Comparison of ENCODE assay signal across 8 mouse cellular contexts in genomic region chr5:129909147-129909546, GRCm38 (mm10). TPM values are rescaled to one million over a fixed set of nuclear protein-coding genes. Genes with fewer than 3 reads are reported as not detected.
DNase-seq lines count a peak whose midpoint lies in the region; ATAC-seq lines count a peak whose summit lies in the region.

No protein-coding gene starts in this region.

- no peak for DNase-seq in heart, adult 18-20 months
- no peak for DNase-seq in midbrain, embryonic 11.5 days (ENCODE audit: low spot score, missing footprints)
- no peak for DNase-seq in spleen, adult 12 weeks (ENCODE audit: low spot score)
- no peak for DNase-seq in thymus, adult 18-20 months
- DNase-seq in left cerebral cortex, postnatal 25 days (ENCODE audit: low spot score in 2 of 2), result no peak

- H3K9me3 ChIP-seq in heart, embryonic 15.5 days (replicated peaks), result no peaks in the 10 kb centered on the region
- H3K9me3 ChIP-seq in hindbrain, embryonic 12.5 days (replicated peaks), result no peaks in the 10 kb centered on the region
- H3K9me3 ChIP-seq in midbrain, embryonic 11.5 days (ENCODE audit: control insufficient read depth, low read length), result no peaks in the 10 kb centered on the region

- H3K9ac ChIP-seq in heart, embryonic 15.5 days, result peak overlapping the region; percentile 80; the same call in 1 of the 2 replicates
- peak overlapping the region; percentile 77 for H3K9ac ChIP-seq in hindbrain, embryonic 12.5 days
- H3K9ac ChIP-seq in midbrain, embryonic 11.5 days (ENCODE audit: low read length), result no peak overlapping the region; the same call in 1 of the 2 replicates

- intact Hi-C loops in left cerebral cortex, postnatal 25 days (cut with DNase I), result no loop called here

- no peaks in the 10 kb centered on the region for H3K27me3 ChIP-seq in heart, embryonic 15.5 days
- H3K27me3 ChIP-seq in hindbrain, embryonic 12.5 days, result no peaks in the 10 kb centered on the region
- H3K27me3 ChIP-seq in midbrain, embryonic 11.5 days (ENCODE audit: control insufficient read depth, insufficient read depth, low read length), result no peaks in the 10 kb centered on the region

- no peak overlapping the region; the same call in 1 of the 2 replicates for H3K27ac ChIP-seq in heart, embryonic 15.5 days
- H3K27ac ChIP-seq in brown adipose tissue, adult 24 weeks (replicated peaks; ENCODE audit: low read depth, low read length), result no peak overlapping the region
- H3K27ac ChIP-seq in hindbrain, embryonic 12.5 days, result peak overlapping the region; percentile 98; the same call in 1 of the 2 replicates
- H3K27ac ChIP-seq in midbrain, embryonic 11.5 days (ENCODE audit: low read depth, low read length), result peak overlapping the region; percentile 91; the same call in 1 of the 2 replicates

- peak overlapping the region; percentile 83 for H3K4me2 ChIP-seq in heart, embryonic 15.5 days
- peak overlapping the region; percentile 78 for H3K4me2 ChIP-seq in hindbrain, embryonic 12.5 days (replicated peaks)
- peak overlapping the region; percentile 78 for H3K4me2 ChIP-seq in midbrain, embryonic 11.5 days

- peak overlapping the region; percentile 72 for H3K4me3 ChIP-seq in heart, embryonic 15.5 days
- H3K4me3 ChIP-seq in brown adipose tissue, adult 24 weeks (ENCODE audit: insufficient read depth, low read depth, low read length), result peak overlapping the region; percentile 80
- H3K4me3 ChIP-seq in hindbrain, embryonic 12.5 days, result peak overlapping the region; percentile 64
- H3K4me3 ChIP-seq in midbrain, embryonic 11.5 days (ENCODE audit: low read depth, low read length), result peak overlapping the region; percentile 63; the same call in 1 of the 2 replicates

- H3K4me1 ChIP-seq in heart, embryonic 15.5 days (replicated peaks), result no peaks in the 10 kb centered on the region; the same call in 1 of the 2 replicates
- peaks cover 7% of the 10 kb centered on the region; the same call in 1 of the 2 replicates for H3K4me1 ChIP-seq in brown adipose tissue, adult 24 weeks (ENCODE audit: control insufficient read depth, insufficient read depth, insufficient read length, low read length)
- peaks cover 5% of the 10 kb centered on the region; the same call in 1 of the 2 replicates for H3K4me1 ChIP-seq in hindbrain, embryonic 12.5 days
- H3K4me1 ChIP-seq in midbrain, embryonic 11.5 days (ENCODE audit: control insufficient read depth, insufficient read depth, low read length), result peaks cover 8% of the 10 kb centered on the region

- no peaks in the 10 kb centered on the region for H3K36me3 ChIP-seq in heart, embryonic 15.5 days
- no peaks in the 10 kb centered on the region for H3K36me3 ChIP-seq in hindbrain, embryonic 12.5 days
- H3K36me3 ChIP-seq in midbrain, embryonic 11.5 days (ENCODE audit: control insufficient read depth, insufficient read depth, low read length), result no peaks in the 10 kb centered on the region

- no peak for ATAC-seq in heart, embryonic 15.5 days (replicated peaks; ENCODE audit: insufficient number of reproducible peaks, insufficient read depth, low FRiP score, low read depth)
- ATAC-seq in hindbrain, embryonic 12.5 days (ENCODE audit: low FRiP score), result peak; percentile 37; the same call in 1 of the 2 replicates
- ATAC-seq in midbrain, embryonic 11.5 days (ENCODE audit: low FRiP score), result no peak

- WGBS in heart, embryonic 15.5 days, result 70% methylated on average over 9 of the region's 9 CpGs
- 72% methylated on average over 9 of the region's 9 CpGs for WGBS in hindbrain, embryonic 12.5 days
- 76% methylated on average over 9 of the region's 9 CpGs for whole genome bisulfite sequencing in midbrain, embryonic 11.5 days

RNA-seq across cellular contexts. Expression of gene Nupr1l, which starts 0.8 kb away (rescaled TPM):
- polyA plus RNA-seq in heart, embryonic 15.5 days (2015; fragmentation: Nextera tagmentation; extraction: Ambion mirVana), result 2.0 and 2.8 TPM in 2 replicates
- total RNA-seq in heart, adult 18-20 months (2021), result 1 to 10 TPM in 1 of 2 experiments, under 1 TPM in 1; 0.45 to 1.1 TPM
- polyA plus RNA-seq in brown adipose tissue, adult 24 weeks (2012; ENCODE audit: insufficient read depth, insufficient read length, missing spikeins), result 4.1 and 6.2 TPM in 2 replicates
- 4.7 and 6.6 TPM in 2 replicates for polyA plus RNA-seq in hindbrain, embryonic 12.5 days (2016; fragmentation: Nextera tagmentation; extraction: Ambion mirVana)
- polyA plus RNA-seq in midbrain, embryonic 11.5 days (2014; fragmentation: Nextera tagmentation; extraction: Ambion mirVana), result 3.7 and 5.4 TPM in 2 replicates
- total RNA-seq in left cerebral cortex, postnatal 25 days (2021), result 1 to 10 TPM; 1.3 to 3.2 TPM

RNA-seq across cellular contexts. Expression of gene Phkg1, which starts 10.8 kb away (rescaled TPM):
- polyA plus RNA-seq in heart, embryonic 15.5 days (2015; fragmentation: Nextera tagmentation; extraction: Ambion mirVana), result 2.3 and 2.5 TPM in 2 replicates
- 10 to 100 TPM; 14.3 to 14.7 TPM for total RNA-seq in heart, adult 18-20 months (2021)
- polyA plus RNA-seq in brown adipose tissue, adult 24 weeks (2012; ENCODE audit: insufficient read depth, insufficient read length, missing spikeins), result 2.3 and 9.8 TPM in 2 replicates
- 0.34 and 0.46 TPM in 2 replicates for polyA plus RNA-seq in hindbrain, embryonic 12.5 days (2016; fragmentation: Nextera tagmentation; extraction: Ambion mirVana)
- polyA plus RNA-seq in midbrain, embryonic 11.5 days (2014; fragmentation: Nextera tagmentation; extraction: Ambion mirVana), result 0.18 and 0.22 TPM in 2 replicates
- total RNA-seq in left cerebral cortex, postnatal 25 days (2021), result 10 to 100 TPM; 15.0 to 17.0 TPM

RNA-seq across cellular contexts. Expression of gene Zbed5, which starts 13.6 kb away (rescaled TPM):
- polyA plus RNA-seq in heart, embryonic 15.5 days (2015; fragmentation: Nextera tagmentation; extraction: Ambion mirVana), result 2.1 and 2.6 TPM in 2 replicates
- under 1 TPM; 0.46 to 0.69 TPM for total RNA-seq in heart, adult 18-20 months (2021)
- 0.83 and 1.9 TPM in 2 replicates for polyA plus RNA-seq in brown adipose tissue, adult 24 weeks (2012; ENCODE audit: insufficient read depth, insufficient read length, missing spikeins)
- 10.9 and 12.4 TPM in 2 replicates for polyA plus RNA-seq in hindbrain, embryonic 12.5 days (2016; fragmentation: Nextera tagmentation; extraction: Ambion mirVana)
- polyA plus RNA-seq in midbrain, embryonic 11.5 days (2014; fragmentation: Nextera tagmentation; extraction: Ambion mirVana), result 7.1 and 9.3 TPM in 2 replicates
- total RNA-seq in left cerebral cortex, postnatal 25 days (2021), result 1 to 10 TPM; 4.6 to 5.8 TPM

RNA-seq across cellular contexts. Expression of gene Chchd2, which starts 21.9 kb away (rescaled TPM):
- 889 and 921 TPM in 2 replicates for polyA plus RNA-seq in heart, embryonic 15.5 days (2015; fragmentation: Nextera tagmentation; extraction: Ambion mirVana)
- 1,000 to 10,000 TPM; 1,175 to 1,318 TPM for total RNA-seq in heart, adult 18-20 months (2021)
- polyA plus RNA-seq in brown adipose tissue, adult 24 weeks (2012; ENCODE audit: insufficient read depth, insufficient read length, missing spikeins), result 1,785 and 1,958 TPM in 2 replicates
- polyA plus RNA-seq in hindbrain, embryonic 12.5 days (2016; fragmentation: Nextera tagmentation; extraction: Ambion mirVana), result 714 and 768 TPM in 2 replicates
- 880 and 964 TPM in 2 replicates for polyA plus RNA-seq in midbrain, embryonic 11.5 days (2014; fragmentation: Nextera tagmentation; extraction: Ambion mirVana)
- total RNA-seq in left cerebral cortex, postnatal 25 days (2021), result 100 to 1,000 TPM; 441 to 443 TPM

RNA-seq across cellular contexts. Expression of gene Vkorc1l1, which starts 32.6 kb away (rescaled TPM):
- polyA plus RNA-seq in heart, embryonic 15.5 days (2015; fragmentation: Nextera tagmentation; extraction: Ambion mirVana), result 13.2 and 14.3 TPM in 2 replicates
- total RNA-seq in heart, adult 18-20 months (2021), result 10 to 100 TPM; 14.6 to 18.4 TPM
- polyA plus RNA-seq in brown adipose tissue, adult 24 weeks (2012; ENCODE audit: insufficient read depth, insufficient read length, missing spikeins), result 31.1 and 41.5 TPM in 2 replicates
- polyA plus RNA-seq in hindbrain, embryonic 12.5 days (2016; fragmentation: Nextera tagmentation; extraction: Ambion mirVana), result 40.9 and 42.4 TPM in 2 replicates
- polyA plus RNA-seq in midbrain, embryonic 11.5 days (2014; fragmentation: Nextera tagmentation; extraction: Ambion mirVana), result 36.0 and 36.8 TPM in 2 replicates
- total RNA-seq in left cerebral cortex, postnatal 25 days (2021), result 10 to 100 TPM; 44.6 to 46.3 TPM

Comparison
In these comparisons a context has a peak if more than half of its experiments do, and no peak if none do; other contexts are left out.
1. H3K27ac ChIP-seq: peak in hindbrain, embryonic 12.5 days (single experiment) and midbrain, embryonic 11.5 days (single experiment); none in heart, embryonic 15.5 days (single experiment) and brown adipose tissue, adult 24 weeks (single experiment).
2. Peak in every context shown above with its lines, with median percentiles within 50 percentile points of each other: H3K4me2 ChIP-seq and H3K4me3 ChIP-seq.